Mouse (Mus musculus): ENCODE data around the gene Atp5g3. TPM values are rescaled to one million over a fixed set of nuclear protein-coding genes. Genes with fewer than 3 reads are reported as not detected.
"Not testable (repeated sequence)": the region's sequence is repeated elsewhere in the genome, so short reads cannot be mapped to it uniquely, and the experiment has no call there.

The Atp5g3 gene
- polyA plus RNA-seq, 1 experiment, result 1,072 TPM

DNA sequence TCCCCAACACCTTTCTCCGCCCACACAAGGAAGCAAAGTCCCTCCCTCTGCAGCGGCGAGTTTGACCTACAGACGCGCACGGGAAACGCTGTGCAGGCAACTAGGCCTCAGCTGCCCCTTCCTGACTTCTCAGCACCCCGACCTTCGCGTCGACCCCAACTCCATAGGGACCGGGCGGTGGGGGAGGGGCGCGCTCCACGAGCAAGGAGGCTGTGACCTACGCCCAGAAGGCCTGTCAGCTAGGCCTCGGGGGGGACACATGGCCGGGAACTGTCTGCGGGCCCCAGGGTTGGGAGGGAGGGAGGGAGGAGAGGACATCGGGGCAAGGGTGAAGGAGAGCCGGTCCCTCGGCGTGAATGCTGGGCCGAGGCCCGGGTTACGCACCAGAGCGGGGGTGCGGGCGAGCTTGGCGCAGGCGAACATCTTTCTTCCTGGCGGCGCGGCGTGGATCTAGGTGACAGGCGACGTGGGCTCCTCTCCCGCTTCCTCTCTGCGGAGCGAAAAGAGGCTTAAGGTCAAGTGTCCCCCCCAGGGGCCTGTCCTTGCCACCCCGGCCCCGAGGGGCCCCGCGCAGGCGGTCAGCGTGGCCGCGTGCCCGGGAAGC, 453 bp downstream of the Atp5g3 start:
- Histone ChIP-seq H3K4me3 (replicated peaks; ENCODE audit: insufficient read depth, low read depth, low read length) (peak overlapping the region; percentile 72), H3K27ac (ENCODE audit: insufficient read depth, low read length) (peak overlapping the region; percentile 92), H3K27me3 (ENCODE audit: control insufficient read depth, insufficient read depth, low read length) (no peaks in the 10 kb centered on the region), H3K4me1 (ENCODE audit: control insufficient read depth, insufficient read depth, low read length) (no peaks in the 10 kb centered on the region; the same call in 1 of the 2 replicates)
- peak; percentile 56 to 64 for DNase-seq
- WGBS, result under 1% methylated on average over 47 of the region's 50 CpGs
- TF ChIP-seq POLR2A (IDR thresholded peaks at IDR 0.05; ENCODE audit: borderline replicate concordance, insufficient read depth, low read length) (no peak), CTCF (IDR thresholded peaks at IDR 0.05; ENCODE audit: borderline replicate concordance, insufficient read depth, low read depth, low read length) (no peak)

DNA sequence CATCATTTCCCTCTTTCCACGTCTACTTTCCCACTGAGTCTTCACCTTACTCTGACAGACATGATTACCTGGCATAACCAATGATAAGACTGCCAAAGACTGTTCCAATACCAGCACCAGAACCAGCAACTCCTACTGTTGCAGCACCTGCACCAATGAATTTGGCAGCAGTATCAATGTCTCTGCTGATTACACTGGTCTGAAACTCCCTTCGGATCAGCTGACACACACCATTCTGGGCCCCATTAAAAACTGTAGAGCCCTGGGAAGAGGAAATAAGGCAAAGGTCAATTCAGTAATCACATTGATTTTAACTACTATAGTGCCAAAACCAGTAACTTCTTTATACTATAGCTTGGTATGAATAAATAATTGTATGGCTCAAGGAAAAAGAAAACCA, 2.0 kb downstream of the Atp5g3 start:
- Histone ChIP-seq H3K4me3 (replicated peaks; ENCODE audit: insufficient read depth, low read depth, low read length) (peak overlapping the region; percentile 1), H3K4me1 (ENCODE audit: control insufficient read depth, insufficient read depth, low read length) (no peaks in the 10 kb centered on the region; the same call in none of the 2 replicates), H3K27ac (ENCODE audit: insufficient read depth, low read length) (no peak overlapping the region), H3K27me3 (ENCODE audit: control insufficient read depth, insufficient read depth, low read length) (no peaks in the 10 kb centered on the region)
- 25% methylated on average over 2 of the region's 2 CpGs for WGBS
- no peak for DNase-seq
- TF ChIP-seq CTCF (IDR thresholded peaks at IDR 0.05; ENCODE audit: borderline replicate concordance, insufficient read depth, low read depth, low read length), result no peak

DNA sequence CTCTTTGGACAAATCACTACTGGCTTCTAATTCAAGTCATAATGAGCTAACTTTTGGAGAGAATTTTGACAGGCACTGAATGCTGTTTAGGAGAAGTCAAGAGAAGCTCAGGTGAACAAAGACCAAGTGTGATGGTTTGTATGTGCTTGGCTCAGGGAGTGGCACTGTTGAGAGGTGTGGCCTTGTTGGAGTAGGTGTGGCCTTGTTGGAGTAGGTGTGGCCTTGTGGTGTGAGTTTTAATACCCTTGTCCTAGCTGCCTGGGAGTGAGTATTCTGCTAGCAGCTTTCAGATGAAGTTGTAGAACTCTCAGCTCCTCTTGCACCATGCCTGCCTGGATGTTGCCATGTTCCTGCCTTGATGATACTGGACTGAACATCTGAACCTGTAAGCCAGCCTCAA, 6.4 kb downstream of the Atp5g3 start:
- H3K4me1 ChIP-seq (ENCODE audit: control insufficient read depth, insufficient read depth, low read length); DNase-seq; H3K27ac ChIP-seq (ENCODE audit: insufficient read depth, low read length): not testable (repeated sequence)

DNA sequence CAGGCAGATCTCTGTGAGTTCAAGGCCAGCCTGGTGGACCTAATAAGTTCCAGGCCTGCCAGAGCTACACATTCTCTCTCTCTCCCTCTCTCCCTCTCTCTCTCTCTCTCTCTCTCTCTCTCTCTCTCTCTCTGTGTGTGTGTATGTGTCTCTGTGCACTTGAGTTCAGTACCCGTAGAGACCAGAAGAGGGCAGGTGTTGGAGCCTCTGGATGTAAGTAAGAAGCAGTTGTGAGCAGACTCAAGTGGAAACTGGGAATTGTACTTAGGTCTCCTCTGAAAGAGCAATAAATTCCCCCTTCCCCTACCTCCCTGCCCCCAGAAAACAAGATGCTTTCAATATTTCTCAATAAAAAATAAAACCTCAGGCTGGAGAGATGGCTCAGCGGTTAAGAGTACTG, 7.6 kb downstream of the Atp5g3 start:
- DNase-seq, result no peak
- Histone ChIP-seq H3K27ac (ENCODE audit: insufficient read depth, low read length) (no peak overlapping the region), H3K4me3 (replicated peaks; ENCODE audit: insufficient read depth, low read depth, low read length) (no peak overlapping the region), H3K4me1 (ENCODE audit: control insufficient read depth, insufficient read depth, low read length) (no peaks in the 10 kb centered on the region; the same call in none of the 2 replicates), H3K27me3 (ENCODE audit: control insufficient read depth, insufficient read depth, low read length) (no peaks in the 10 kb centered on the region)
- TF ChIP-seq CTCF (IDR thresholded peaks at IDR 0.05; ENCODE audit: borderline replicate concordance, insufficient read depth, low read depth, low read length), result no peak
- TF ChIP-seq POLR2A (IDR thresholded peaks at IDR 0.05; ENCODE audit: borderline replicate concordance, insufficient read depth, low read length), result no peak
- WGBS, result 96% methylated on average over 2 of the region's 2 CpGs

More for the DNA sequence above, 6.4 kb downstream of the Atp5g3 start:
- H3K4me3 ChIP-seq (replicated peaks; ENCODE audit: insufficient read depth, low read depth, low read length); H3K27me3 ChIP-seq (ENCODE audit: control insufficient read depth, insufficient read depth, low read length): not testable (repeated sequence)

DNA sequence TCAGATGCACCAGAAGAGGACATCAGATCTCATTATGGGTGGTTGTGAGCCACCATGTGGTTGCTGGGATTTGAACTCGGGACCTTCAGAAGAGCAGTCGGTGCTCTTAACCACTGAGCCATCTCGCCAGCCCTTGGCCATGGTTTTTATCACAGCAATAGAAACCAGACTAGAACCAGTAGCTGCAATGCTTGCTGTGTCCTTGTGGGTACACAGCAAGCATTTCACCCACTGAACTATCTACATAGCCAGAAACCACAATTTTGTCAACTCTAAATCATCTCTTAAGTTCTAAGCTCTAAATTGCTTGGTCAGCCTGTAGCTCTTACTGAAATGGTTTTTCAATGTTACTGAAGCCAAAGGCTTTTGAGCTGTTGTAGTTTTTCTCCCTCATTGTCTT, 8.8 kb downstream of the Atp5g3 start:
- DNase-seq; H3K27ac ChIP-seq (ENCODE audit: insufficient read depth, low read length); H3K4me1 ChIP-seq (ENCODE audit: control insufficient read depth, insufficient read depth, low read length); H3K27me3 ChIP-seq (ENCODE audit: control insufficient read depth, insufficient read depth, low read length); H3K4me3 ChIP-seq (replicated peaks; ENCODE audit: insufficient read depth, low read depth, low read length): not testable (repeated sequence)
- WGBS, result 96% methylated on average over 3 of the region's 3 CpGs

DNA sequence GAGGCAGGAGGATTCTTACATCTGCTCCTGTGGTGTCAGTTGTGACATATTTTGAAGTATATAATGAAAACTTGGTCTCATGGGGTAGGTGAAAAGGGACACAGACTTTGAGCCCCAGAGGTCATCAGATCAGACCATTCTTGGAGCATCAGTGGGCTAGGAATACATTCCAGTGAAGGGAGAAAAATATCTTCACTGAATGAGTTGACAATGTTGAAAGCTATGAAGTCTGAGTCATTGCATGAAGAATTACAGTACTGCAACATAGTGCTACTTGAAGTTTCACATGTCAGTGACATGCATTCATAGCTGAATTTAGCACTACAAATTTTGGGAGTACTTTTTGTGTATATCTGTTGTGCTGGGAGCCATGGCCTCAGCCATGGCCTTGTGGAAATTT, 10.0 kb downstream of the Atp5g3 start:
- no peaks in the 10 kb centered on the region; the same call in 1 of the 2 replicates for H3K4me1 ChIP-seq (ENCODE audit: control insufficient read depth, insufficient read depth, low read length)

DNA sequence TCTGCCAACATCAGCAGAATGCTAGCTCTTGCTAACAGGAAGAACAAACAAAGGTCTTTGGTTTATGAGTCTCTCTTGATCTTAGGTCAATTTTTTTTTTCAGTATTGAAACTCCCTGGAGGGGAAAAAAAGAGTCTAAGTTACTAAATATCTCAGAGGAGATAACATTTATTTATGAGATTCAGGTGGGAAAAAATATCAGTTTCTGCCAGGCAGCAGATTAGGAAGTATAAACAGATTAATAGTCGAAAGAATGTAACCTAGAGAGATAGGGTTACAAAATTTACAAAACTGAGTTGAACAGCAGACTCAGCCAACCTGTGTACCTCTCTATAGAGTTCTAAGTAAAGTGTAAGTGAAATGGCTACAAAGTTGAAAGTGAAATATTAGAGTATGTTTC, 10.8 kb downstream of the Atp5g3 start:
- H3K4me1 ChIP-seq (ENCODE audit: control insufficient read depth, insufficient read depth, low read length), result no peaks in the 10 kb centered on the region; the same call in 1 of the 2 replicates
- WGBS, result 81% methylated on average over 1 of the region's 1 CpGs
- no peak overlapping the region for H3K27ac ChIP-seq (ENCODE audit: insufficient read depth, low read length)
- no peaks in the 10 kb centered on the region for H3K27me3 ChIP-seq (ENCODE audit: control insufficient read depth, insufficient read depth, low read length)
- TF ChIP-seq POLR2A (IDR thresholded peaks at IDR 0.05; ENCODE audit: borderline replicate concordance, insufficient read depth, low read length) (no peak), CTCF (IDR thresholded peaks at IDR 0.05; ENCODE audit: borderline replicate concordance, insufficient read depth, low read depth, low read length) (no peak)
- no peak for DNase-seq
- no peak overlapping the region for H3K4me3 ChIP-seq (replicated peaks; ENCODE audit: insufficient read depth, low read depth, low read length)

More for the DNA sequence above, 10.0 kb downstream of the Atp5g3 start:
- no peak for DNase-seq
- Histone ChIP-seq H3K27ac (ENCODE audit: insufficient read depth, low read length) (no peak overlapping the region), H3K27me3 (ENCODE audit: control insufficient read depth, insufficient read depth, low read length) (no peaks in the 10 kb centered on the region), H3K4me3 (replicated peaks; ENCODE audit: insufficient read depth, low read depth, low read length) (no peak overlapping the region)
- TF ChIP-seq CTCF (IDR thresholded peaks at IDR 0.05; ENCODE audit: borderline replicate concordance, insufficient read depth, low read depth, low read length) (no peak), POLR2A (IDR thresholded peaks at IDR 0.05; ENCODE audit: borderline replicate concordance, insufficient read depth, low read length) (no peak)

DNA sequence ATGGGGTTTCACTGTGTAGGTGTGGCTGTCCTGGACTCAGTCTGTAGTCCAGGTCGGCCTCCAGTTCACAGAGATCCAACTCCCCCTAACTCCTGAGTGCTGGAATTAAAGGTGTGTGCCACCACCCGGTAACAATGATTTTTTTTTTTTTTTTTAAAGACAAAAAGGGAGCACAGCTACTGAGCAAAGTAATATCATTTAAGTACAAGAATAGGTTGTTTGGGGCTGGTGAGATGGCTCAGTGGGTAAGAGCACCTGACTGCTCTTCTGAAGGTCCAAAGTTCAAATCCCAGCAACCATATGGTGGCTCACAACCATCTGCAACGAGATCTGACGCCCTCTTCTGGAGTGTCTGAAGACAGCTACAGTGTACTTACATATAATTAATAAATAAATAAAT, 14.2 kb downstream of the Atp5g3 start:
- DNase-seq; H3K4me1 ChIP-seq (ENCODE audit: control insufficient read depth, insufficient read depth, low read length); H3K27me3 ChIP-seq (ENCODE audit: control insufficient read depth, insufficient read depth, low read length); H3K27ac ChIP-seq (ENCODE audit: insufficient read depth, low read length); H3K4me3 ChIP-seq (replicated peaks; ENCODE audit: insufficient read depth, low read depth, low read length): not testable (repeated sequence)
- 77% methylated on average over 4 of the region's 4 CpGs for WGBS
